13 mouse cellular contexts compared by ENCODE assay signal in the genomic region with DNA sequence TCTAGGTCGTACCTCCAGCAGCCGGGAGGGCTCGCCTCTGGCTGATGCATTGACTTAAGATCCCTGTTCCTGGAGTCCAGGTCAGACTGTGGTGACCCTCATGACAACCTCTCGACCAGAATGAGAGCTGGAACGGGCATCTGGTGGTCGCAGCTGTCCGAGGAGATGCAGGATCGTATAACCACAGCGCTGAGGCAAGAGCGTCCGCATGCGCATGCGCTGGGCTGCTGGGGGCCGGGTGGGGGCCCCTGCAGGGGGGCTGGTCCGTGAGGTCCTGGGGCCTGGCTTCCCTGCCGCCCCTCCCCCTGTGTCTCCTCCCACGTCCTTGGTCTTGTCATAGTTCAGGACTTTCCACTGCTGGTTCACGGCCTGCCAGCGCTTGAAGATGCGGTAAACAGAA. TPM values are rescaled to one million over a fixed set of nuclear protein-coding genes. Genes with fewer than 3 reads are reported as not detected.
"Had no signal": no experiment of that assay in that cellular context is flagged by ENCODE, and none has a peak within 500 bp of the region (broad histone marks: within the 10 kb centered on the region; RNA-seq: fewer than 3 reads in every experiment).

No protein-coding gene starts in this region.

- DNase-seq: liver, postnatal 0 days; lung, adult 2 months; lung, postnatal 14 days; lung, postnatal 36 days; right cerebral cortex, postnatal 14 days; right cerebral cortex, postnatal 4 days; thymus, adult 2 months; thymus, postnatal 25 days; thymus, postnatal 4 days had no signal

RNA-seq across cellular contexts. Expression of a gene that starts 3.5 kb away (rescaled TPM):
- total RNA-seq: monocyte, adult 5-6 weeks had no signal

RNA-seq across cellular contexts. Expression of a gene that starts 8.4 kb away (rescaled TPM):
- total RNA-seq: megakaryocyte progenitor cell, adult 5-6 weeks; monocyte, adult 5-6 weeks; neutrophil, adult 5-6 weeks had no signal

RNA-seq across cellular contexts. Expression of a gene that starts 15.2 kb away (rescaled TPM):
- total RNA-seq: megakaryocyte progenitor cell, adult 5-6 weeks; midbrain, postnatal 0 days; monocyte, adult 5-6 weeks had no signal
